In the genomic region with DNA sequence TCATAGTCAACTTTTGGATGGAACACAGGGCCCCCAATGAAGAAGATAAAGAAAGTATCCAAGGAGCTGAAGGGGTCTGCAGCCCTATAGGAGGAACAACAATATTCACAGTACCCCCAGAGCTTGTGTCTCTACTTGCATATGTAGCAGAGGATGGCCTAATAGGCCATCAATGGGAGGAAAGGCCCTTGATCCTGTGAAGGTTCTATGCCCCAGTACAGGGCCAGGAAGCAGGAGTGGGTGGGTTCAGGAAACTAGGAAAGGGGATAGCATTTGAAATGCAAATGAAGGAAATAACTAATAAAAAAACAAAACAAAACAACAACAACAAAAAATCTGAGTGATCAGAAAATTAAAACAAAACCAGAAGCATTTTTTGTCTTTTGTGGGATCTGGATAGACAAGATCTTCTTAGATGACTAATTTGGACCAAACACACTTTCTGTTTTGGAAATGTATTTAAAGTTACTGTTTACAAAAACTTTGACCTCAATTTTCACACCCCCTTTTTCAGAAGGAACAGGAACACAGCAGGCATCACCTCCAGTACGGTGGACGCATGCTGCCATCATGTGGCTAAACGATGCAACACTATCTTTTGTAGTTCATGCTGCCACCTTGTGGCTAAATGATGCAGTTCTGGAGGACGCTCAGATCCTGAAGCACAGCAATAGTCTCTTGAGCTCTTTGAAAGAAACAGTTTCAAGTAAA, we compare ENCODE assay signal across 8 mouse cellular contexts. TPM values are rescaled to one million over a fixed set of nuclear protein-coding genes. Genes with fewer than 3 reads are reported as not detected.
DNase-seq lines count a peak whose midpoint lies in the region; ATAC-seq and TF ChIP-seq lines count a peak whose summit lies in the region.

No protein-coding gene starts in this region.

- peak; percentile 70 for DNase-seq in CD4-positive helper T cell, adult 2 months (ENCODE audit: low read depth, low spot score)
- peak; percentile 70 to 81 for DNase-seq in adrenal gland, postnatal 36 days
- peak; percentile 80 to 88 for DNase-seq in kidney, postnatal 25 days
- DNase-seq in liver, postnatal 0 days = peak; percentile 75
- DNase-seq in thymus, adult 18-20 months = peak; percentile 12 to 22

- H3K9ac ChIP-seq in heart, embryonic 15.5 days = no peak overlapping the region
- no peak overlapping the region for H3K9ac ChIP-seq in liver, postnatal 0 days (replicated peaks)
- H3K9ac ChIP-seq in neural tube, embryonic 15.5 days (replicated peaks) = no peak overlapping the region

- peaks cover 23% of the 10 kb centered on the region for H3K27me3 ChIP-seq in heart, embryonic 15.5 days
- H3K27me3 ChIP-seq in liver, postnatal 0 days (ENCODE audit: insufficient read depth, low read length) = peaks cover 4% of the 10 kb centered on the region; the same call in 1 of the 2 replicates
- H3K27me3 ChIP-seq in neural tube, embryonic 15.5 days (replicated peaks) = peaks cover 8% of the 10 kb centered on the region; the same call in 1 of the 2 replicates

- no peak for TF ChIP-seq POLR2A in embryonic fibroblast, embryonic 13.5 days (IDR thresholded peaks at IDR 0.05; ENCODE audit: low read depth, low read length)

- no peaks in the 10 kb centered on the region for H3K4me1 ChIP-seq in embryonic fibroblast, embryonic 13.5 days (ENCODE audit: control insufficient read depth, insufficient read depth, low read length)
- H3K4me1 ChIP-seq in heart, embryonic 15.5 days (replicated peaks) = no peaks in the 10 kb centered on the region
- H3K4me1 ChIP-seq in liver, postnatal 0 days (ENCODE audit: insufficient read depth) = no peaks in the 10 kb centered on the region
- H3K4me1 ChIP-seq in neural tube, embryonic 15.5 days = no peaks in the 10 kb centered on the region

- H3K27ac ChIP-seq in embryonic fibroblast, embryonic 13.5 days (ENCODE audit: insufficient read depth, low read length) = no peak overlapping the region
- no peak overlapping the region for H3K27ac ChIP-seq in heart, embryonic 15.5 days
- no peak overlapping the region for H3K27ac ChIP-seq in liver, postnatal 0 days (ENCODE audit: low read depth)
- H3K27ac ChIP-seq in neural tube, embryonic 15.5 days (replicated peaks) = no peak overlapping the region

- no peak overlapping the region for H3K4me2 ChIP-seq in heart, embryonic 15.5 days
- H3K4me2 ChIP-seq in liver, postnatal 0 days (ENCODE audit: low read depth, low read length) = no peak overlapping the region
- H3K4me2 ChIP-seq in neural tube, embryonic 15.5 days = no peak overlapping the region

- H3K36me3 ChIP-seq in heart, embryonic 15.5 days = no peaks in the 10 kb centered on the region
- H3K36me3 ChIP-seq in liver, postnatal 0 days (replicated peaks; ENCODE audit: insufficient read depth, low read length) = no peaks in the 10 kb centered on the region
- no peaks in the 10 kb centered on the region for H3K36me3 ChIP-seq in neural tube, embryonic 15.5 days

- peak; percentile 100 for TF ChIP-seq CTCF in embryonic fibroblast, embryonic 13.5 days (IDR thresholded peaks at IDR 0.05; ENCODE audit: borderline replicate concordance, insufficient read depth, low read length)
- TF ChIP-seq CTCF in liver, postnatal 0 days (IDR thresholded peaks at IDR 0.05; ENCODE audit: low read depth) = peak; percentile 99

- 0% methylated on average over 4 of the region's 4 CpGs for WGBS in heart, embryonic 15.5 days
- 2% methylated on average over 4 of the region's 4 CpGs for WGBS in liver, postnatal 0 days (ENCODE audit: insufficient replicate concordance)
- 0% methylated on average over 4 of the region's 4 CpGs for WGBS in neural tube, embryonic 15.5 days

- TF ChIP-seq EP300 in liver, postnatal 0 days (IDR thresholded peaks at IDR 0.05; ENCODE audit: low read depth) = no peak

- H3K9me3 ChIP-seq in heart, embryonic 15.5 days (replicated peaks) = no peaks in the 10 kb centered on the region
- no peaks in the 10 kb centered on the region for H3K9me3 ChIP-seq in liver, postnatal 0 days (ENCODE audit: low read length)
- H3K9me3 ChIP-seq in neural tube, embryonic 15.5 days (replicated peaks) = no peaks in the 10 kb centered on the region

- peak; percentile 22; the same call in 1 of the 2 replicates for ATAC-seq in heart, embryonic 15.5 days (replicated peaks; ENCODE audit: insufficient number of reproducible peaks, insufficient read depth, low FRiP score, low read depth)
- ATAC-seq in liver, postnatal 0 days = peak; percentile 66
- ATAC-seq in neural tube, embryonic 15.5 days (ENCODE audit: low FRiP score) = peak; percentile 85

- H3K4me3 ChIP-seq in embryonic fibroblast, embryonic 13.5 days (ENCODE audit: insufficient read depth, low read length) = no peak overlapping the region
- H3K4me3 ChIP-seq in heart, embryonic 15.5 days = no peak overlapping the region
- no peak overlapping the region for H3K4me3 ChIP-seq in liver, postnatal 0 days (ENCODE audit: low read depth, low read length)
- no peak overlapping the region for H3K4me3 ChIP-seq in neural tube, embryonic 15.5 days (replicated peaks)

RNA-seq across cellular contexts. Expression of gene Olfr94, which starts 2.6 kb away (rescaled TPM):
- total RNA-seq in adrenal gland, postnatal 36 days (2021) = not detected
- polyA plus RNA-seq in embryonic fibroblast, embryonic 13.5 days (2011; ENCODE audit: insufficient read length, low read depth, missing spikeins) = not detected in 2 replicates
- polyA plus RNA-seq in heart, embryonic 15.5 days (2015; fragmentation: Nextera tagmentation; extraction: Ambion mirVana) = not detected in 2 replicates
- polyA plus RNA-seq in liver, postnatal 0 days (2015; fragmentation: Nextera tagmentation; extraction: Ambion mirVana) = not detected in 2 replicates
- polyA plus RNA-seq in neural tube, embryonic 15.5 days (2015; fragmentation: Nextera tagmentation; extraction: Ambion mirVana) = 0.14 and 0.19 TPM in 2 replicates

RNA-seq across cellular contexts. Expression of gene Olfr95, which starts 9.6 kb away (rescaled TPM):
- total RNA-seq in adrenal gland, postnatal 36 days (2021) = not detected
- not detected in 2 replicates for polyA plus RNA-seq in embryonic fibroblast, embryonic 13.5 days (2011; ENCODE audit: insufficient read length, low read depth, missing spikeins)
- polyA plus RNA-seq in heart, embryonic 15.5 days (2015; fragmentation: Nextera tagmentation; extraction: Ambion mirVana) = not detected in 2 replicates
- polyA plus RNA-seq in liver, postnatal 0 days (2015; fragmentation: Nextera tagmentation; extraction: Ambion mirVana) = not detected in 2 replicates
- 0.04 TPM in 1 of 2 replicates, not detected in the other for polyA plus RNA-seq in neural tube, embryonic 15.5 days (2015; fragmentation: Nextera tagmentation; extraction: Ambion mirVana)

RNA-seq across cellular contexts. Expression of gene Ubd, which starts 9.7 kb away (rescaled TPM):
- under 1 TPM in 1 of 2 experiments, not detected in 1; 0.56 TPM for total RNA-seq in adrenal gland, postnatal 36 days (2021)
- polyA plus RNA-seq in embryonic fibroblast, embryonic 13.5 days (2011; ENCODE audit: insufficient read length, low read depth, missing spikeins) = not detected in 2 replicates
- polyA plus RNA-seq in heart, embryonic 15.5 days (2015; fragmentation: Nextera tagmentation; extraction: Ambion mirVana) = 0.35 and 2.7 TPM in 2 replicates
- 2.2 and 3.4 TPM in 2 replicates for polyA plus RNA-seq in liver, postnatal 0 days (2015; fragmentation: Nextera tagmentation; extraction: Ambion mirVana)
- polyA plus RNA-seq in neural tube, embryonic 15.5 days (2015; fragmentation: Nextera tagmentation; extraction: Ambion mirVana) = 3.8 TPM in 1 of 2 replicates, not detected in the other

RNA-seq across cellular contexts. Expression of gene Olfr96, which starts 16.6 kb away (rescaled TPM):
- not detected for total RNA-seq in adrenal gland, postnatal 36 days (2021)
- not detected in 2 replicates for polyA plus RNA-seq in embryonic fibroblast, embryonic 13.5 days (2011; ENCODE audit: insufficient read length, low read depth, missing spikeins)
- polyA plus RNA-seq in heart, embryonic 15.5 days (2015; fragmentation: Nextera tagmentation; extraction: Ambion mirVana) = not detected in 2 replicates
- not detected in 2 replicates for polyA plus RNA-seq in liver, postnatal 0 days (2015; fragmentation: Nextera tagmentation; extraction: Ambion mirVana)
- polyA plus RNA-seq in neural tube, embryonic 15.5 days (2015; fragmentation: Nextera tagmentation; extraction: Ambion mirVana) = not detected in 2 replicates

RNA-seq across cellular contexts. Expression of gene Olfr97, which starts 33.8 kb away (rescaled TPM):
- not detected for total RNA-seq in adrenal gland, postnatal 36 days (2021)
- polyA plus RNA-seq in embryonic fibroblast, embryonic 13.5 days (2011; ENCODE audit: insufficient read length, low read depth, missing spikeins) = not detected in 2 replicates
- not detected in 2 replicates for polyA plus RNA-seq in heart, embryonic 15.5 days (2015; fragmentation: Nextera tagmentation; extraction: Ambion mirVana)
- not detected in 2 replicates for polyA plus RNA-seq in liver, postnatal 0 days (2015; fragmentation: Nextera tagmentation; extraction: Ambion mirVana)
- polyA plus RNA-seq in neural tube, embryonic 15.5 days (2015; fragmentation: Nextera tagmentation; extraction: Ambion mirVana) = not detected in 2 replicates

Comparison
In these comparisons a context has a peak if more than half of its experiments do, and no peak if none do; other contexts are left out.
1. DNase-seq: peak in every context shown above with its lines; median percentile 84 in kidney, postnatal 25 days; 76 in adrenal gland, postnatal 36 days; 75 in liver, postnatal 0 days; 70 in CD4-positive helper T cell, adult 2 months; 17 in thymus, adult 18-20 months.
2. ATAC-seq: peak in every context shown above with its lines; median percentile 85 in neural tube, embryonic 15.5 days; 66 in liver, postnatal 0 days; 22 in heart, embryonic 15.5 days.